Mouse (Mus musculus) myocyte (in vitro differentiated cells): ENCODE results near the gene Bmpr2.

Source experiments
- CEBPB ChIP-seq: IDR thresholded peaks from 2 replicates; pipeline ENCODE4 v1.6.1; 2011; ENCODE audit warnings: mild to moderate bottlenecking, moderate library complexity; ENCODE audit not compliant: poor library complexity, insufficient read depth, severe bottlenecking
- E2F4 ChIP-seq: IDR thresholded peaks from one replicate; pipeline ENCODE4 v1.6.1; 2011; ENCODE audit warnings: mild to moderate bottlenecking, control low read depth, moderate library complexity; ENCODE audit not compliant: insufficient read depth
- MAX ChIP-seq: IDR thresholded peaks from one replicate; pipeline ENCODE4 v1.6.1; 2011; ENCODE audit warnings: low read depth, mild to moderate bottlenecking, control low read depth
- MYOD1 ChIP-seq, 3 experiments: IDR thresholded peaks; one replicate each; pipeline ENCODE4 v1.6.1; 2011; ENCODE audit warnings: control low read depth in 2 of 3, low read depth in 2 of 3, mild to moderate bottlenecking in 2 of 3, moderate library complexity in 1 of 3; ENCODE audit not compliant: insufficient read length in 2 of 3, control insufficient read depth in 1 of 3
- MYOG ChIP-seq, 3 experiments: IDR thresholded peaks; one replicate each; pipeline ENCODE4 v1.6.1; 2011; ENCODE audit warnings: control low read depth in 2 of 3, low read depth in 2 of 3, mild to moderate bottlenecking in 2 of 3; ENCODE audit not compliant: insufficient read length in 2 of 3, control insufficient read depth in 1 of 3, insufficient read depth in 1 of 3
- POLR2A ChIP-seq: IDR thresholded peaks from one replicate; pipeline ENCODE4 v1.6.1; 2011; ENCODE audit warnings: low read depth, mild to moderate bottlenecking, control low read depth, moderate library complexity; ENCODE audit not compliant: insufficient read length
- POLR2AphosphoS2 ChIP-seq: IDR thresholded peaks from one replicate; pipeline ENCODE4 v1.6.1; 2011; ENCODE audit warnings: low read depth, control low read depth; ENCODE audit not compliant: insufficient read length
- SRF ChIP-seq: IDR thresholded peaks from one replicate; pipeline ENCODE4 v1.6.1; 2011; ENCODE audit warnings: low read depth; ENCODE audit not compliant: control insufficient read depth, insufficient read length
- TCF12 ChIP-seq: IDR thresholded peaks from one replicate; pipeline ENCODE4 v1.6.1; 2011; ENCODE audit warnings: mild to moderate bottlenecking, control low read depth; ENCODE audit not compliant: poor library complexity, insufficient read depth, severe bottlenecking
- USF1 ChIP-seq: IDR thresholded peaks from one replicate; pipeline ENCODE4 v1.6.1; 2011; ENCODE audit warnings: low read depth, mild to moderate bottlenecking, control low read depth, moderate library complexity

DNA sequence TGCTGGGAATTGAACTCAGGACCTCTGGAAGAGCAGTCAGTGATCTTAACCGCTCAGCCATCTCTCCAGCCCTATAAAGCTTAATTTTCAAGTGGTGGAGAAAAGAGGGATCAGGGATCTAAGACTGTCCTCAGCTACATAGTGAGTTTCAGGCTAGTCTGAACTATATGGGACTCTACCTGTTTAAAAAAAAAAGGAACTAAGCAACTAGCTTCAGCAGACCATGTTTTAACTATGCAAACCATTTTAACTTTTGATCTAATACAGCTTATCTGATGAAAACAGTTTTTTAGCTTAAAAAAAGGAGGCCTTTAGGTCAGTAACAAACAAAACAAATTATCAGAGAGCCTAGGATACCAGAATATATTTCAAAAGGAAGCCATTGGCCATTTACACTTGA, 147.7 kb downstream of the Bmpr2 start:
- no peak for TF ChIP-seq POLR2A
- TF ChIP-seq USF1: no peak
- no peak for TF ChIP-seq POLR2AphosphoS2
- TF ChIP-seq SRF: no peak
- TF ChIP-seq E2F4: no peak
- TF ChIP-seq MYOD1 (IDR thresholded peaks at IDR 0.05; ENCODE audit: control insufficient read depth in 1 of 3, insufficient read length in 2 of 3, low read depth in 2 of 3): no peak
- no peak for TF ChIP-seq TCF12
- no peak for TF ChIP-seq CEBPB
- no peak for TF ChIP-seq MAX
- TF ChIP-seq MYOG (IDR thresholded peaks at IDR 0.05; ENCODE audit: control insufficient read depth in 1 of 3, insufficient read depth in 1 of 3, insufficient read length in 2 of 3, low read depth in 2 of 3): no peak
